Mouse (Mus musculus) megakaryocyte, embryonic 14.5 days (primary cell): Measurements from ENCODE around the gene Mefv.

ENCODE experiments used
- FLI1 ChIP-seq: IDR thresholded peaks from 2 replicates; pipeline ENCODE4 v1.6.1; 2012; ENCODE audit warnings: low read length, inconsistent platforms, mixed read lengths
- GATA1 ChIP-seq: IDR thresholded peaks from 3 replicates; pipeline ENCODE4 v1.6.1; 2012; ENCODE audit warnings: mixed read lengths, low read length, inconsistent platforms, borderline replicate concordance

DNA sequence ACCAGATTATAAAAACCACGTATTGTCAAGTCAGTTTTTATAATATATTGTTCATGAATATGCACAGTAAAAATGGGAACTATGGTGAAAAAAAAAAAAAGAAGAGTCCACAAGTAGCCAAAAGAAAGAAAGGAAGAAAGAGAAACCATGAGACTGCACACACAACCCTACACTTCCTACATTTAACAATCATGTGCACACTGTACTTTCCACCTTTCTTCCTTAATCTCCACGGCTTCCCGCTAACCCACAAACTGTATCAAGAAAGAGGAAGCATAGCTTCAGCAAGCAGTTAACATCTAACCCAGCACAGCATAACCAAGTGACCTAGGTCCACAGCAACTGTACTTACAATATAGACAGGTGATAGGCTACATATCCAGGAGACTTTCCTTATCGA is 14.7 kb upstream of the Mefv start:
- no peak for TF ChIP-seq GATA1
- TF ChIP-seq FLI1: no peak
